Mouse (Mus musculus): Measurements from ENCODE around the gene Gm8246. TPM values are rescaled to one million over a fixed set of nuclear protein-coding genes. Genes with fewer than 3 reads are reported as not detected.

Gene Gm8246
- not detected for total RNA-seq (2023)

GRCm38 (mm10) chr14:5477730-5478129, at the start of gene Gm8246:
TSS of gene Gm8246 (minus strand) at chr14:5477830.

GRCm38 (mm10) chr14:5501374-5501773, 23.7 kb upstream of the Gm8246 start, which contains the start of gene Gm3488:
TSS of gene Gm3488 (plus strand) at chr14:5501674.

GRCm38 (mm10) chr14:5483907-5484306, 6.3 kb upstream of the Gm8246 start, which contains the start of gene Gm3187:
TSS of gene Gm3187 (plus strand) at chr14:5484207.

GRCm38 (mm10) chr14:5455367-5455766, 22.3 kb downstream of the Gm8246 start, which contains the start of gene Gm3194:
TSS of gene Gm3194 (minus strand) at chr14:5455467.

Other genes with a start within 250 kb of the Gm8246 start
- not detected for gene Gm3526, start 217.2 kb downstream of the Gm8246 start, total RNA-seq (2023)
- not detected for gene Gm3542, start 142.9 kb downstream of the Gm8246 start, total RNA-seq (2023)
- not detected for gene Gm3500, start 88.8 kb downstream of the Gm8246 start, total RNA-seq (2023)
- gene Gm3194, start 22.4 kb downstream of the Gm8246 start, total RNA-seq (2023) = not detected
- not detected for gene Gm3187, start 6.4 kb upstream of the Gm8246 start, total RNA-seq (2023)
- not detected for gene Gm3488, start 23.8 kb upstream of the Gm8246 start, total RNA-seq (2023)
- gene Gm3532, start 60.7 kb upstream of the Gm8246 start, total RNA-seq (2023) = not detected
- gene Gm8265, start 155.2 kb upstream of the Gm8246 start, total RNA-seq (2023) = not detected
- not detected for gene Gm9603, start 209.6 kb upstream of the Gm8246 start, total RNA-seq (2023)

Data from B cell, adult 67 days (primary cell).